Mouse (Mus musculus): ENCODE data around the gene Eif2ak3. TPM values are rescaled to one million over a fixed set of nuclear protein-coding genes. Genes with fewer than 3 reads are reported as not detected.

Gene Eif2ak3
- total RNA-seq, 2 experiments from 2014 or later, result 6.9 to 7.5 TPM

GRCm38 (mm10) chr6:70903689-70904088, 59.4 kb downstream of the Eif2ak3 start:
- no peak for DNase-seq

GRCm38 (mm10) chr6:70909572-70909971, 65.3 kb downstream of the Eif2ak3 start:
- no peak for DNase-seq

GRCm38 (mm10) chr6:70910285-70910684, 66.0 kb downstream of the Eif2ak3 start:
- no peak for DNase-seq

- DNase-seq, result no peak
Observed at GRCm38 (mm10) chr6:70911668-70912395, 67.5 kb downstream of the Eif2ak3 start.

GRCm38 (mm10) chr6:70912396-70912765, 68.1 kb downstream of the Eif2ak3 start:
- DNase-seq, result no peak

GRCm38 (mm10) chr6:70918827-70919226, 74.5 kb downstream of the Eif2ak3 start, which contains the start of gene Tex37:
TSS of gene Tex37 (minus strand) at chr6:70918927.
- no peak for DNase-seq

- DNase-seq, result peak in 1 of 2 experiments; percentile 52
Observed at GRCm38 (mm10) chr6:70921274-70922074, 77.2 kb downstream of the Eif2ak3 start.

- no peak for DNase-seq
Observed at GRCm38 (mm10) chr6:70931801-70932200, 87.5 kb downstream of the Eif2ak3 start.

- no peak for DNase-seq
Observed at GRCm38 (mm10) chr6:70953274-70953673, 109.0 kb downstream of the Eif2ak3 start.

- DNase-seq, result no peak
Observed at GRCm38 (mm10) chr6:70954040-70954439, 109.7 kb downstream of the Eif2ak3 start.

Other genes starting within 250 kb of the Eif2ak3 start
- gene Rpia, start 52.3 kb upstream of the Eif2ak3 start, total RNA-seq (2021), result 10 to 100 TPM; 13.2 to 15.5 TPM
- not detected for gene Tex37, start 74.4 kb downstream of the Eif2ak3 start, total RNA-seq (2021)
- not detected for gene Foxi3, start 112.0 kb downstream of the Eif2ak3 start, total RNA-seq (2021)

Measured in heart, adult 18-20 months (tissue).